Mouse (Mus musculus) kidney, postnatal 25 days (tissue): ENCODE data around the gene Gm7682.
"Not testable (repeated sequence)": the region's sequence is repeated elsewhere in the genome, so short reads cannot be mapped to it uniquely, and the experiment has no call there.

Experiments
- DNase-seq, 2 experiments: peaks; one replicate each; pipeline ENCODE4 v3.0.0; 2021; ENCODE audit warnings: mixed read lengths in 2 of 2

Gm7682 gene

GRCm38 (mm10) chr5:94445484-94445883 lies at the start of gene Gm7682:
Gene Gm7682 (plus strand): TSS chr5:94445784.
- not testable (repeated sequence) for DNase-seq
